Mouse (Mus musculus) forebrain, embryonic 16.5 days (tissue): ENCODE measurements at regions not wholly inside any gene's neighbourhood (a gene's known extent, or its start where the extent isn't known, plus 50 kb on each side); places are given as distances from the start of the nearest gene placed in this dataset.
A peak's percentile ranks its signal among the peaks of the same experiment; 100 is the strongest.

Experiments
- ATAC-seq: fragments of 200-750 bp; cut with Nextera tagmentation; 2 replicates; pipeline ENCODE4 v1.8.0; 2017; ENCODE audit warnings: mild to moderate bottlenecking, moderate library complexity
- H3K27ac ChIP-seq: fragments of 300-500 bp; sonication (generic); 2 replicates; pipeline ENCODE4 v1.5.1; 2014; ENCODE audit warnings: low read length, control low read depth
- H3K27me3 ChIP-seq: fragments of 300-500 bp; sonication (generic); replicated peaks from 2 replicates; pipeline ENCODE4 v1.6.1; 2014; ENCODE audit warnings: low read length; ENCODE audit not compliant: control insufficient read depth, insufficient read depth
- H3K36me3 ChIP-seq: fragments of 300-500 bp; sonication (generic); 2 replicates; pipeline ENCODE4 v1.6.1; 2014; ENCODE audit not compliant: control insufficient read depth, insufficient read depth
- H3K4me1 ChIP-seq: fragments of 300-500 bp; sonication (generic); replicated peaks from 2 replicates; pipeline ENCODE4 v1.6.1; 2014; ENCODE audit warnings: low read length; ENCODE audit not compliant: control insufficient read depth, insufficient read depth
- H3K4me2 ChIP-seq: fragments of 300-500 bp; sonication (generic); 2 replicates; pipeline ENCODE4 v1.6.1; 2014; ENCODE audit warnings: mild to moderate bottlenecking, low read length, control low read depth
- H3K4me3 ChIP-seq: fragments of 300-500 bp; sonication (generic); replicated peaks from 2 replicates; pipeline ENCODE4 v1.5.1; 2014; ENCODE audit warnings: mild to moderate bottlenecking, low read length, control low read depth
- H3K9ac ChIP-seq: fragments of 300-500 bp; sonication (generic); replicated peaks from 2 replicates; pipeline ENCODE4 v1.6.1; 2014; ENCODE audit warnings: low read depth, low read length, control low read depth
- H3K9me3 ChIP-seq: fragments of 300-500 bp; sonication (generic); 2 replicates; pipeline ENCODE4 v1.6.1; 2016; ENCODE audit warnings: low read length; ENCODE audit not compliant: control insufficient read depth
- WGBS: fragments of 180-500 bp; shearing (Covaris S2); extraction: QIAGEN DNeasy Blood & Tissue Kit; methylation state at CpG from one replicate; pipeline ENCODE4 v1.1.7; 2014; 5-methylcytosine and 5-hydroxymethylcytosine counted together

DNA sequence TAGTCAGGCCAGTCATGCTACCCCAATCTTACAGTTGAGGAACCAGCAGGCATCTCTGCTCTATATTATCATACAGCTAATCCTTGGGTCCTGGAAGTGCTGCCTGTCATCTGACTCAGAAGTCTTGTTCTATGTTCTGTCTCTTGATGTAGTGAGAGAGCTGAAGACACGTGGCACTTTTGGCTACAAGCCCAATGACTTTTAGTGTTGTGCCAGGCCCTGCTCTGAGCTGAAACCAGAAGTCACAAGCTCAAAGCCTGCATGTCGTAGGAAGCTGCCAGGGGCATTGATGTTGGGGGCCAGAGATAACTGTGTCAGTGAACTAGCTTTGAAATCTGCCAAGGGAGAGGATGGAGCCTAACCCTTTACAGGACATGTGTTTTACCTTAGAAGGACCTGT, 904.8 kb upstream of the Lrrc6 start:
- Histone ChIP-seq H3K4me3 (no peak overlapping the region), H3K27me3 (no peaks in the 10 kb centered on the region), H3K9ac (no peak overlapping the region), H3K36me3 (no peaks in the 10 kb centered on the region), H3K4me2 (no peak overlapping the region), H3K9me3 (no peaks in the 10 kb centered on the region), H3K27ac (no peak overlapping the region), H3K4me1 (no peaks in the 10 kb centered on the region)
- no peak for ATAC-seq
- WGBS: 48% methylated on average over 2 of the region's 2 CpGs

DNA sequence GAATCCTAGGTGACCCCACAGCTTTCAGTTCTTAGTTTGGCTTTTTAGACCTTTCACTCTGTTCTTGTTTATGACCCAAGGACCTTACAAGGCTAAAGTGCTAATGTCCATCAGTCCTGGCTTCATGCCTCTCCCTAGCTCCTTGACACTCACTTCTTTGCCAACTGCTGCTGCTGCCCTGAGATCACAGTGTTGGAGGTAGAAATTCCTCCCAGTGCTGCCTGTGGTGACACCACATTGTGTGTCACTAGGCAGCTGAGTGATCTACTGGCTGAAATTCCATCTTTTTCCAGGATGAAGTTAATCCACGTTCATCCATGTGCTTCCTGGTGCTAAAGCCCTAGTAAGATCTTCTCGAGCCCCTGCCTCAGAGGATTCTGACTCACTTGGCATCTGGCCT, 904.3 kb upstream of the Lrrc6 start:
- no peak for ATAC-seq
- 77% methylated on average over 2 of the region's 2 CpGs for WGBS
- Histone ChIP-seq H3K9me3 (no peaks in the 10 kb centered on the region), H3K4me1 (no peaks in the 10 kb centered on the region), H3K4me3 (no peak overlapping the region), H3K27ac (no peak overlapping the region), H3K27me3 (no peaks in the 10 kb centered on the region), H3K36me3 (no peaks in the 10 kb centered on the region), H3K4me2 (no peak overlapping the region), H3K9ac (no peak overlapping the region)

GRCm38 (mm10) chr15:67402310-67402709, 901.6 kb upstream of the Lrrc6 start:
- Histone ChIP-seq H3K4me2 (no peak overlapping the region), H3K27ac (no peak overlapping the region), H3K9ac (no peak overlapping the region), H3K4me3 (no peak overlapping the region), H3K4me1 (no peaks in the 10 kb centered on the region), H3K27me3 (no peaks in the 10 kb centered on the region), H3K9me3 (no peaks in the 10 kb centered on the region), H3K36me3 (no peaks in the 10 kb centered on the region)
- ATAC-seq: no peak

DNA sequence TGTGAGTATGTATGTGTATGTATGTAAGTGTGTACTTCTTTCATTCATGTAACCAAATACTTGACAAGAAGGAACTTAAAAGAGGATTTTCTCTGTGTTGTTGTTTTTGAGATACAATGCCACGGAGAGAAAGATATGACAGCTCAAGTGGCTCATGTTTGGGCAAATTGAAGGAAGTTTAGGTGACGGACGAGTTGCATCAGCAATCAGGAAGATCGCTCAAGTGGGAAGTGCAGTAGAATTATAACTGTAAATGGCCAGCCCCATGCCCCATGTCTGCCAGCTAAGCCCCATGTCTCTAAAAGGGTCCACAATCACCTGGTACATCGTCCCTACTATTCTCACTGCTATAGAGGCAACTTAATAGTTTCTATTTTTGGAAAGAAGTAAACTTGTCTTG, 896.6 kb upstream of the Lrrc6 start:
- Histone ChIP-seq H3K4me3 (no peak overlapping the region), H3K27me3 (no peaks in the 10 kb centered on the region), H3K27ac (no peak overlapping the region), H3K4me1 (no peaks in the 10 kb centered on the region), H3K4me2 (no peak overlapping the region), H3K9me3 (no peaks in the 10 kb centered on the region), H3K36me3 (no peaks in the 10 kb centered on the region), H3K9ac (no peak overlapping the region)
- no peak for ATAC-seq
- 85% methylated on average over 5 of the region's 5 CpGs for WGBS

GRCm38 (mm10) chr15:67395114-67395513, 894.4 kb upstream of the Lrrc6 start:
- no peaks in the 10 kb centered on the region for H3K36me3 ChIP-seq
- no peaks in the 10 kb centered on the region for H3K9me3 ChIP-seq
- ATAC-seq: no peak
- no peak overlapping the region for H3K4me3 ChIP-seq
- no peak overlapping the region for H3K27ac ChIP-seq
- H3K27me3 ChIP-seq: no peaks in the 10 kb centered on the region
- 96% methylated on average over 1 of the region's 1 CpGs for WGBS
- no peaks in the 10 kb centered on the region for H3K4me1 ChIP-seq
- no peak overlapping the region for H3K9ac ChIP-seq
- no peak overlapping the region for H3K4me2 ChIP-seq

- Histone ChIP-seq H3K9me3 (no peaks in the 10 kb centered on the region), H3K9ac (no peak overlapping the region), H3K36me3 (no peaks in the 10 kb centered on the region), H3K4me3 (no peak overlapping the region), H3K4me1 (no peaks in the 10 kb centered on the region), H3K27me3 (no peaks in the 10 kb centered on the region), H3K4me2 (no peak overlapping the region), H3K27ac (no peak overlapping the region)
- 87% methylated on average over 5 of the region's 5 CpGs for WGBS
- ATAC-seq: no peak
These were observed 891.2 kb upstream of the Lrrc6 start for GRCm38 (mm10) chr15:67391918-67392317.

- Histone ChIP-seq H3K4me1 (no peaks in the 10 kb centered on the region), H3K4me2 (no peak overlapping the region), H3K27ac (no peak overlapping the region), H3K4me3 (no peak overlapping the region), H3K9ac (no peak overlapping the region), H3K36me3 (no peaks in the 10 kb centered on the region), H3K9me3 (no peaks in the 10 kb centered on the region), H3K27me3 (no peaks in the 10 kb centered on the region)
- WGBS: 85% methylated on average over 8 of the region's 8 CpGs
- no peak for ATAC-seq
These were observed 887.8 kb upstream of the Lrrc6 start for GRCm38 (mm10) chr15:67388514-67388913.

- H3K4me1 ChIP-seq: no peaks in the 10 kb centered on the region
- H3K36me3 ChIP-seq: no peaks in the 10 kb centered on the region
- no peak for ATAC-seq
These were observed 886.2 kb upstream of the Lrrc6 start for GRCm38 (mm10) chr15:67386896-67387295.

GRCm38 (mm10) chr15:67373599-67373998, 872.9 kb upstream of the Lrrc6 start:
- Histone ChIP-seq H3K4me3 (no peak overlapping the region), H3K27ac (no peak overlapping the region), H3K27me3 (no peaks in the 10 kb centered on the region), H3K9me3 (no peaks in the 10 kb centered on the region), H3K4me1 (no peaks in the 10 kb centered on the region), H3K4me2 (no peak overlapping the region), H3K36me3 (no peaks in the 10 kb centered on the region), H3K9ac (no peak overlapping the region)
- whole genome bisulfite sequencing: 91% methylated on average over 4 of the region's 4 CpGs
- ATAC-seq: no peak

More at GRCm38 (mm10) chr15:67386896-67387295, 886.2 kb upstream of the Lrrc6 start:
- Histone ChIP-seq H3K9me3 (no peaks in the 10 kb centered on the region), H3K27me3 (no peaks in the 10 kb centered on the region), H3K4me3 (no peak overlapping the region), H3K9ac (no peak overlapping the region), H3K4me2 (no peak overlapping the region), H3K27ac (no peak overlapping the region)

DNA sequence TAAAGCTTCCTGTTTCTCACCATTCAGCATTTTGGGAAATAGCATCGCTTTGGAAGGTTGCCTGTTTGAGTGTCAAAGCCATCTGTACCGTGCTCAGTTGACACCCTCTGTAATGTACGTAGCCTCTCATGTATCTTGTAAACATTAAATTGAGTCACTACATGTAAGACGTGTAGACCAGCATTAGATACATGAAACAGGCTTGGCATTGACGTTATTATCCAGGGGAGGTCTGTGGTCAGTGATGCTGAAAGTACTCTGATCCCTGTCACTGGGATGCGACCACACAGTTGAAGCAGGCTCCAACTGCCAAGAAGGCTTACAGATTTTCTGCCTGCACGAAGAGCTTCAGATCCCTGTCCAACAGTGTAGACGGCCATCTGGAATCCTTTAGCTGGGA, 872.3 kb upstream of the Lrrc6 start:
- Histone ChIP-seq H3K27me3 (no peaks in the 10 kb centered on the region), H3K4me1 (no peaks in the 10 kb centered on the region), H3K9me3 (no peaks in the 10 kb centered on the region), H3K4me2 (no peak overlapping the region), H3K36me3 (no peaks in the 10 kb centered on the region), H3K27ac (peak overlapping the region; percentile 11; the same call in 1 of the 2 replicates), H3K9ac (no peak overlapping the region), H3K4me3 (no peak overlapping the region)
- ATAC-seq: no peak
- WGBS: 74% methylated on average over 8 of the region's 8 CpGs
